Mouse (Mus musculus) kidney, adult 2 months (tissue): ENCODE results near the gene Itga6.

Experiments
- CTCF ChIP-seq: fragments of 200-500 bp; conservative IDR thresholded peaks from 2 replicates; pipeline ENCODE4 v1.5.1; 2011; ENCODE audit warnings: low read depth, mild to moderate bottlenecking, control low read depth, low read length, moderate library complexity, mixed read lengths; ENCODE audit not compliant: insufficient read depth, insufficient read length
- POLR2A ChIP-seq: fragments of 200-500 bp; IDR thresholded peaks from one replicate; pipeline ENCODE4 v1.6.1; 2011; ENCODE audit warnings: low read depth, low read length, control low read depth

DNA sequence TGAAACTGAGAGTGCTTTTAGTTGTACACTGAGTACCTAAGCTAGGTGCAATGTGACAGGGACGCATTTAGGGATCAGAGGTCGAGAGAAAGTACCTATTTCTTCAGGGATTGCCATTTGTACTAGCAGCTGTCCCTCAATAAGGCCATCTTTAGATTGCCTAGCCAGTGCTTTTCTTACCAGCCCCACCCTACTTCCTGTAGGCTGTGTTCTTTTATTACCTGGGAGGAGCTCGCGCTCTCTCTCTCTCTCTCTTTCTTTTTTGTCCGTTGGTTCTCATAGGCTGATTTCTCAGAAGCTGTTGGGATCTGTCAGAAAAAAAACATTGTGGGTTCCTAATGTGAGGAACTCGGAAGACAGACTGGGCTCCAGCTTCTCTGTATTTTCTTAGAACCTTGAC, 55.4 kb downstream of the Itga6 start:
- TF ChIP-seq POLR2A (no peak), CTCF (no peak)
